Mouse (Mus musculus) small intestine, adult 2 months (tissue): ENCODE measurements around the gene Plekha8. TPM values are rescaled to one million over a fixed set of nuclear protein-coding genes. Genes with fewer than 3 reads are reported as not detected.

Source experiments
- H3K27ac ChIP-seq: fragments of 200-500 bp; 2 replicates; pipeline ENCODE4 v1.5.1; 2012; ENCODE audit warnings: low read depth, low read length, control low read depth, inconsistent platforms; ENCODE audit not compliant: insufficient read depth
- H3K27me3 ChIP-seq: fragments of 200-500 bp; 2 replicates; pipeline ENCODE4 v1.6.1; 2012; ENCODE audit warnings: mild to moderate bottlenecking, moderate library complexity, low read length, inconsistent platforms; ENCODE audit not compliant: control insufficient read depth, insufficient read depth
- H3K36me3 ChIP-seq: fragments of 200-500 bp; 2 replicates; pipeline ENCODE4 v1.6.1; 2012; ENCODE audit warnings: mild to moderate bottlenecking, low read length, control low read depth, inconsistent platforms; ENCODE audit not compliant: control insufficient read depth, insufficient read depth
- H3K4me1 ChIP-seq: fragments of 200-500 bp; 2 replicates; pipeline ENCODE4 v1.6.1; 2012; ENCODE audit warnings: low read length, inconsistent platforms, mixed read lengths; ENCODE audit not compliant: control insufficient read depth, insufficient read depth, insufficient read length
- H3K4me3 ChIP-seq: fragments of 200-500 bp; 2 replicates; pipeline ENCODE4 v1.5.1; 2012; ENCODE audit warnings: low read depth, mild to moderate bottlenecking, control low read depth, inconsistent platforms, low read length, moderate library complexity
- CTCF ChIP-seq: fragments of 200-500 bp; IDR thresholded peaks from 2 replicates; pipeline ENCODE4 v1.5.1; 2012; ENCODE audit warnings: low read depth, mild to moderate bottlenecking, control low read depth, inconsistent platforms, low read length, moderate library complexity, mixed read lengths; ENCODE audit not compliant: insufficient replicate concordance, insufficient read length; ENCODE audit errors: extremely low read depth
- POLR2A ChIP-seq: fragments of 200-500 bp; IDR thresholded peaks from 2 replicates; pipeline ENCODE4 v1.6.1; 2012; ENCODE audit warnings: low read depth, mild to moderate bottlenecking, control low read depth, inconsistent platforms, low read length, moderate library complexity
- WGBS: fragments of 180-500 bp; shearing (Covaris S2); methylation state at CpG from one replicate; pipeline ENCODE4 v1.1.7; 2018; 5-methylcytosine and 5-hydroxymethylcytosine counted together
- polyA plus RNA-seq: library from polyadenylated mRNA; depleted of rRNA; stranded (reverse); fragments of >200 nt; gene quantifications from 2 replicates; pipeline ENCODE4 v1.2.3, GENCODE M21; 2012

Plekha8 gene
- polyA plus RNA-seq, 1 experiment = 5.1 TPM

DNA sequence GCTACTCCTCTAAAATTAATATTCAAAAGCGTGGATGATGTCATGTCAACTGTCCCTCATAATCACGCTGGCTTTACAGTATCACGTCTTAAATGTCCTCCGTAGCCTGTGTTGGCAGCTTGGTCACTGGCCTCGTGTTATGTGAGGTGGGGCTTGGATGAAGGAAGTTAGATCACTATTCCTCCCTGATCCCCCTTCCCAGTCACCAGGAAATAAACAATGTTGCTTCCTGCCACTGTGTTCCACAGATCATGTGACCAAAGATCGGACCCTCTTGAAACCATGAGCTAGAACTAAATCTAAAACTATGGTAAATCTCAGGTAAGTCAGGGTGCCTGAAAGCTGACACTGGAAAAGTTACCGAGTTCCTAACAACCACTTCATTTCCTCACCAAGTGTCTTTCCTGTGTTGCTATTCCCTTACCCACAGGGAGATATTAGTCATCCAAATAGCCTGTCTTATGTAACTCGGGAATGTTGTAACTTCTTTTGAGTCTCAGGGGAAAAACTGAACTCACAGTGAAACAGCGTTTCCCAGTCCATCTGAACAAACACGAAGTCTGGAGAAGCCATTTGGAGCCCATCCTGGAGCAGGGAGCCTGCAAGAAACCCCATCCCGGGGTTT lies 60.7 kb downstream of the Plekha8 start:
- 69% methylated on average over 11 of the region's 11 CpGs for WGBS
- no peaks in the 10 kb centered on the region for H3K4me1 ChIP-seq
- H3K27me3 ChIP-seq = no peaks in the 10 kb centered on the region
- no peaks in the 10 kb centered on the region for H3K36me3 ChIP-seq
- H3K27ac ChIP-seq = no peak overlapping the region
- H3K4me3 ChIP-seq = no peak overlapping the region
- TF ChIP-seq CTCF = no peak
- TF ChIP-seq POLR2A = no peak

DNA sequence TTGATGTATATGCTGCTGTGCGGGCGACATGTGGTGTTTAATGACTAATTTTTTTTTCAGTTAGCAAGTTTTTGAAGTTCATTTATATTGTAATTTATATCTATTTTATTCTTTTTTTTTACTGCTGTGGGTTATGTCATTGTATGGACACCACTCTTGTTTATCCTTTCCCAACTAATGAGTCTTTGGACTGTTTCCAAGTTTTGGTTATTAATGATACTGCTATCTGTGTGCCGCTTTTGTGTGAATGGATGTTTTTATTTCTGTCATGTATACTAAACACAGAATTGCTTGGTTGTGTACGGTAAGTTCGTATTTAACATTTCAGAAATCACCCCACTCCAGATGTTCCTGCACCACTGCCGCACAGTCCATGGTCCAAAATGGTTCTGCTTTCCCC lies 63.0 kb downstream of the Plekha8 start:
- TF ChIP-seq POLR2A (no peak), CTCF (no peak)
- Histone ChIP-seq H3K4me1 (no peaks in the 10 kb centered on the region), H3K4me3 (no peak overlapping the region), H3K36me3 (no peaks in the 10 kb centered on the region), H3K27ac (no peak overlapping the region), H3K27me3 (no peaks in the 10 kb centered on the region)
- WGBS = 73% methylated on average over 6 of the region's 6 CpGs

DNA sequence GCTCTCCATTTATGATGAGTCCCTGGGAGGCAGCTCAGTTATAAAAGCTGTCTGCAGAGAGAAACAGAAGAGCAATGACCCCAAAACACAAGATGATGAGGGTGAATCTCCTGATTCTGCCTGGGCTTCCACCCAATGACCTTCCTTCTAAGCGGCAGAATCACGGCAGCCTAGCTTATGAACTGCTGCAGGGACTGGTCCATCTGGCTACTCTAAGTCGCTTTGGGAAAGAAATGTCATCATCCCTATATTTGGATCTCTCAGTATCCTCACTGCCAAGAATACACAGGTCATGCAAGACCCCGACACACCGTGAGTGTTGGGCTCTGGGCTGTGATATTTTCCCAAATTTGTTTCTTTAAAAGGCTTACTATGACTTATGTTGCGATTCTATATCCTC lies 75.0 kb downstream of the Plekha8 start:
- Histone ChIP-seq H3K27me3 (peaks cover 4% of the 10 kb centered on the region; the same call in 1 of the 2 replicates), H3K4me3 (no peak overlapping the region), H3K4me1 (no peaks in the 10 kb centered on the region), H3K27ac (no peak overlapping the region), H3K36me3 (no peaks in the 10 kb centered on the region)
- 83% methylated on average over 6 of the region's 6 CpGs for WGBS
- TF ChIP-seq CTCF (no peak), POLR2A (no peak)

DNA sequence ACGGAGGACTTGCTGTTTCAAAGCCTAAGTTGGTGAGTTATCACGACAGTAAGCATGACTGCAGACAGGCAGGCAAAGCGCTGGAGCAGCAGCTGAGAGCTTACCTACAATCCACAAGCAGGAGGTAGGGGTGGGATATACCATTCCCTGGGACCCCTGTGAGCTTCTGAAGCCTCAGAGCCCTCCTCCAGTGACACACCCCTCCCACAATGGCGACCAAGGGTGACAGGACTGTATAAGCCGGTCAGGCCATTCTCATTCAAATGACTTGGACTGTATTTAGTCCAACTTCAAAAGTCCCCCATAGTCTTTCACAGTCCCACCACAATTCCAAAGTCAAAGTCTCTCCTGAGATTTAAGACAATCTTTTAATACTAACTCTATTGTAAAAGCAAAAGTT lies 78.0 kb downstream of the Plekha8 start:
- H3K27ac ChIP-seq = no peak overlapping the region
- TF ChIP-seq POLR2A = no peak
- TF ChIP-seq CTCF = no peak
- H3K4me3 ChIP-seq = no peak overlapping the region
- H3K4me1 ChIP-seq = no peaks in the 10 kb centered on the region
- no peaks in the 10 kb centered on the region for H3K36me3 ChIP-seq
- WGBS = 60% methylated on average over 5 of the region's 5 CpGs
- peaks cover 4% of the 10 kb centered on the region; the same call in 1 of the 2 replicates for H3K27me3 ChIP-seq

DNA sequence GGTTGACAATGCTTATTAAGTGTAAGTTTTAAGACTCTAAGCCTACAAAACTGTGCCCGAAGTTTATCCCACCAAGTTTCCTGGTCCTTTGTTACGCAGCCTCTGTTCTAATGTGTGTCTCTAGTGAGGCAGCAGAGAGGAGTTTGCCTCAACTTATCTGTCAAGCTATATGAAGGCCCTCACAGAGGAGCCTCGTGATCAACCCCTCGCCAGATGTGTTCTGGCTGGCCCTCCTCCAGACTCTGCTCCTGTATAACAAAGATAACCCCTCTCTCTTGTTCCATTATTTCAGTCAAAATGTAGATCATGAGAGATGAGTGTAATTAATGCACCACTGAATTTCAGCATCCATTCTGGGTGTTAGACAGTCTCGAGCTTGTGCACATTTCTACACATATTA lies 84.8 kb downstream of the Plekha8 start:
- 83% methylated on average over 5 of the region's 5 CpGs for WGBS
- Histone ChIP-seq H3K27ac (no peak overlapping the region), H3K4me1 (peaks cover 9% of the 10 kb centered on the region), H3K4me3 (no peak overlapping the region), H3K27me3 (no peaks in the 10 kb centered on the region), H3K36me3 (no peaks in the 10 kb centered on the region)
- TF ChIP-seq POLR2A (no peak), CTCF (no peak)

DNA sequence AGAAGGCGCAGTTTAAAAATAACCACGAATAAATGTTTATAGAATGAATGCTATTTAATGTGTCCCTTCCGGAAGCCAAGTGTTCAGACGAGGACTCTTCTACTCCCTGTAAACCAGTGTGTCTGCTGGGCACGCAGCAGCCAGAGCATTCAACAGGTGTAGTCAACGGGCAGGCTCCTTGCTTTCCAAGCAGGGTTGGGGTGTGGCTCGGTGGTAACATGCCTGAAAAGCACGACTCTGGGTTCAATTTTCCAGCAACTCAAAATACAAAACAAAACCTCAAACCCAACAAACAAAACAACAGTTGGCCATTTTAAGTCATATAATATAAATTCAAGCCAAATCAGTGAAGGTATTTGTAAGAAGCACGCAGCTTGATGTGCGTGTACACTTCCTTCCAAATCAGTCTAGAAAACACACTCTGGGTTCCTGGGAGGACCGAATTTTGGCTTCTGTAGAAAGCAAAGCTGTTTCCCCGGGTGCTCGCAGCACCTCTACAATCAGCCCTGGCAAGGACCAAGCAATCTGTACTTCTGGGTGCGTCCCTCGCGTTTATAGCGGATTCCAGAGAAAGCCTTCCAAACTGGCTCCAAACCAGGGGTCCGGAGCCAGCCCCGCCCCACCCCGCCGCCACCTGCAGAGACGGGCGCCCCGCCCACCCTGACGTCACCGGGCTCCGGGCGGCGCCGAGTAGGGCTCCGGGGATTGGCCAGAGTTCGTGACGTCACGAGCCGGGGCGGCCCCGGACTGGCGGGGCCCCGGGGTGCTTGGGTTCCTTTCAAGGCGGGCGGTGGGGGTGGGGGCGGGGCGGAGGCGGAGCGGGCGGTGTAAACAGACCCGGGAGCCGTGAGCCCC lies 86.2 kb downstream of the Plekha8 start, which contains the start of gene Mturn:
Mturn (plus strand) TSS at position 734 of the 855 bp plus-strand sequence.
- Histone ChIP-seq H3K27ac (peak within 1 kb of the TSS; percentile 43), H3K36me3 (no peaks in the 10 kb centered on the region), H3K27me3 (no peaks in the 10 kb centered on the region), H3K4me3 (peak within 1 kb of the TSS; percentile 88), H3K4me1 (peaks cover 11% of the 10 kb centered on the region)
- no peak for TF ChIP-seq CTCF
- TF ChIP-seq POLR2A = no peak
- 2% methylated on average over 46 of the region's 48 CpGs for WGBS
